Mouse (Mus musculus): Measurements from ENCODE around the gene Schip1.
"Not testable (repeated sequence)": the region's sequence is repeated elsewhere in the genome, so short reads cannot be mapped to it uniquely, and the experiment has no call there.

Gene Schip1

GRCm38 (mm10) chr3:68064731-68065130 lies at the start of gene Schip1:
TSS of gene Schip1 (plus strand) at chr3:68064802.
- DNase-seq (ENCODE audit: extremely low read depth, low read depth, low spot score): no peak

GRCm38 (mm10) chr3:68015786-68016185 lies 48.8 kb upstream of the Schip1 start:
- no peak for DNase-seq (ENCODE audit: extremely low read depth, low read depth, low spot score)

- DNase-seq (ENCODE audit: extremely low read depth, low read depth, low spot score): no peak
These were observed 45.2 kb upstream of the Schip1 start for GRCm38 (mm10) chr3:68019401-68019800.

DNA sequence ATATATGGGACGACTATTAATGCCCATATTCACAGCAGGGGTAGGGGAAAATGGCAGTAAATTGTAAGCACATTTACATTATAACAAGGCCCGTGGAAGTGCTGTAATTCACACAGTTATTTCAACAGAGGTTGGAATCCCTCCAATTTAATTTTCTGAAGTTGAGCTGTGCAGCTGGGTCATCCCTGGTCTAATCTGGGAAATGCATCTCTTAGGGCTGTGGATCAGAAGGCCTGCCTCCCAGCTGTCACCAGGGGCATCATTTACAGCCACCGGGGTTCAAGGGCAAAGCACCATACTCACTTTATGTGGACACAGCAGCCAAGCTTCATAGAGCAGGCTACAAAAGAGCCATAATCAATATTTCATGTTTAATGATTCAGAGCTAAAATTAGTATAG lies 28.5 kb upstream of the Schip1 start:
- DNase-seq (ENCODE audit: extremely low read depth, low read depth, low spot score): no peak

DNA sequence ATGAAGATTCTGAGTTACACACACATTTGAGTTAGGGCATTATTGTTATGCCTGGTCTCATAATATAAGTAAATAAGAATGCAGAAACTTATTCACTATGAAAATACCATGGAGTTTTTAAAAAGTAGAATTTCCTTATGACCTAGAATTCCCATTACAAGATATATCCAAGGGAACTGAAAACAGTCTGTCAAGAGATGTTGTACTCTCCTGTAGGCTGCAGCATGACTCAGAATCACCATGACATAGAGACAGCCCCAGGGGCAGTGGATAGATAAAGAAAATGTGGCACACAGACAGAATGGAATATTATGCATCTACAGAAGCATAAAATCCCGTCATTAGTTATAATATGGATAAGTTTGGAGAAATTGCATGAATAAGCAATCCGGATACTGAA lies 21.7 kb upstream of the Schip1 start:
- DNase-seq (ENCODE audit: extremely low read depth, low read depth, low spot score): no peak

GRCm38 (mm10) chr3:68045475-68046416 lies 18.9 kb upstream of the Schip1 start:
- no peak for DNase-seq (ENCODE audit: extremely low read depth, low read depth, low spot score)

GRCm38 (mm10) chr3:68053538-68053937 lies 11.1 kb upstream of the Schip1 start:
- no peak for DNase-seq (ENCODE audit: extremely low read depth, low read depth, low spot score)

- DNase-seq (ENCODE audit: extremely low read depth, low read depth, low spot score): no peak
These were observed 9.5 kb upstream of the Schip1 start for GRCm38 (mm10) chr3:68055071-68055470.

DNA sequence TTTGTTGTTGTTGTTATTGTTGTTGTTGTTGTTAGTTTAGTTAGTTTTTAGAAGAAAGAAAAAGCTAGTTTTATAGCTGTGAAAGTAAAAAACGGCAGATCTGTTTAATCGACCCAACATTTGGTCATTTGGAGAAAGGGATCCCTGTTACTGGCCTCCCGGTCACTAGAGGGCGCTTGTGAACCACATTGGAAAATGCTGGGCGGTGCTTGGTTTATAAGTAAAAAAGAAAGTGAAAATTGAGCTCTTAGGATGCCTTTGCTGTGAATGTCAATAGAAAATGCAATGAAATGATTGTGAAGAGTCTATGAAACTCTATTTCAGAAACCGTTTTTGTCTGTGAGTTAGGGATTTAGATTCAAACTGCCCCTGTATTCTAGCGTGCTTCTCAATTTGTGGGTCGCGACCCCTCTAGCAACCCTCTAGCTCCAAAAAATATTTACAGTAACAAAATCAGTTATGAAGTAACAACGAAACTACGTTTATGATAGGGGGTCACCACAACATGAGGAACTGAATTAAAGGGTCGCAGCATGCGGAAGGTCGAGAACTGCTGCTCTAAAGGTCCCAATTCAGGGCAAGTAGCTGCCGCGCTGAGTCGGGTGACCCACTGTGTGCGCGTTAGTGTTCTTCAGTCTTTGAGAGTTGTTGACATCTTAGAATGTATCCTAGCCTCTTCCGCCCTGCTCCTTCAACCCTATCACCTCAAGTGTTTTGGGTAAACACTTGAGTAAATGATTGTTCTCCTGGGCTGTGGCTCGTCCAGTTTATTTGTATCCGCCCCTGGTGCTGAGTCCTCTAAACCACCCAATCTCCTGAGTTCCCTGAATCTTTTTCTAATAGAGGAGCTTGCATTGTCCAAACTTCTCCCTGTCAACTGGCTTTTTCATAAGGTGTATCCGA lies 8.0 kb upstream of the Schip1 start:
- DNase-seq (ENCODE audit: extremely low read depth, low read depth, low spot score): no peak

GRCm38 (mm10) chr3:68059162-68059800 lies 5.3 kb upstream of the Schip1 start:
- DNase-seq (ENCODE audit: extremely low read depth, low read depth, low spot score): no peak

GRCm38 (mm10) chr3:68071395-68072386 lies 7.1 kb downstream of the Schip1 start:
- no peak for DNase-seq (ENCODE audit: extremely low read depth, low read depth, low spot score)

GRCm38 (mm10) chr3:68077406-68077805 lies 12.8 kb downstream of the Schip1 start:
- DNase-seq (ENCODE audit: extremely low read depth, low read depth, low spot score): no peak

GRCm38 (mm10) chr3:68085024-68085423 lies 20.4 kb downstream of the Schip1 start:
- no peak for DNase-seq (ENCODE audit: extremely low read depth, low read depth, low spot score)

DNA sequence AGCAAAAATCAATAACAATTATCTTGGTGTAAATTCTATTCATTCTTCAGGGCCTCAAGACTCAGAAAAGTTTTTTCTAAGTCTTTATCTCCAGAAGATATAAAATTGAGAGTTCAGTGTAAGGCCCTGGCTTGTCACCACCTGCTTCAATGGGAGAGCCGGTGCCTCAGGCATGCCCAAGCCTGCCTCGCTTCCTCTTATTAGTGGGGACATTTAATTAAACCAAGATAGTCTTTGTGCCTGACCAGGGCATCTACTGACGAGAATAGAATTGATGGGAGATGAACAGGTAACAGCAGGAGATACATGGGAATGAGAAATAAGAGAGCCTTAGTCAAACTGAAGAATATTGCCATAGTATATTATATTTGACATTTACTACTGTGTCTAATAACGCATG lies 27.5 kb downstream of the Schip1 start:
- no peak for DNase-seq (ENCODE audit: extremely low read depth, low read depth, low spot score)

DNA sequence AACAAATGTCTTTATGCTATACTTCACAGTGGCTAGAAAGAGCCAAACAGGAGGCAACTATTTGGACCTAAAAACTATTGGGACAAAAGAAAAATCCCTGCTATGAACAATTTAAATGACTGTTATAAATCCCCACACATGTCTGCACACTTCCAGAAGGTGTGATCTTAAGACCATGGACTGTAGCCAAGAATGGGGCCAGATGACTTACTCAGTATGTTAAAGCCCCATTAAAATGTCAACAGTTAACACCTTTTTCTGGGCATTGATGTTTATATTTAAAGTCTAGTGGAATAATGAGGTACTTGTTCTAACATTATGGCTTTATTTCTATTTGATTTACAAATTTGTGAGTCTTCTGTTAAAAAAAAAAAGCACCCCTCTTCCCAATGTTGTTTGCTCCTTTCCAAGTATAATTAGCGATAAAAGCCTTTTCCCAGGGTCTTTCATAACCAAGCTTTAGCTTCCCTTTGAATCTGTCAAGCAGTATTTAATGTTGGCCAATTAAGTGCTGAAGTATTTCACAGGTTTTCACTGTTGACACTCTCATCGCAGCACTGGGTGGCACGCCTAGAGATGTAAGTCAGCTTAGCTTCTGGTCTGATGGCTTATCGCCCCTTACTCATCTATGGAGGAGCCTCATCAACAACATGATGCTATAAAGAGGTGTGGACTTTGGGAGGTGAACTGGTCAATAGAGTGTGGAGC lies 32.3 kb downstream of the Schip1 start:
- DNase-seq (ENCODE audit: extremely low read depth, low read depth, low spot score): no peak

DNA sequence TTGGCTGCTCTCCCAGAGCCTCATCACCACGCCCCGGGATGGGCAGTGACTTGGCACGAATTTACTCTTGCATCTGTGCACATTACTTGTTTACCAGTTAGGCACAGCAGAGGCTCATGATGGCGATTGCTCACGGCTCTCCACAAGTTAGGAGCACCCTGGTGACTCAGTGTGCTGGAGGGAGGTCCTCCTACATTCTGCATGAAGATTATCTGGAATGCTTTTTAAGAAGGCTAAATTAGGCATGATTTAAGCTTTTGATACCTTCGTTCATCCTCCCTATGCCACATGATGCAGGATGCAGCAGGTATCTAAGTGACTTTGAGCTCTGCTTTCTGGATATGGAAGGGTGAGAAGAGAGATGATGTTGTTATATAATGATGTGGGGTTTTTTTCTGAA lies 35.0 kb downstream of the Schip1 start:
- DNase-seq (ENCODE audit: extremely low read depth, low read depth, low spot score): not testable (repeated sequence)

- DNase-seq (ENCODE audit: extremely low read depth, low read depth, low spot score): no peak
These were observed 36.7 kb downstream of the Schip1 start for GRCm38 (mm10) chr3:68101343-68101742.

- DNase-seq (ENCODE audit: extremely low read depth, low read depth, low spot score): no peak
These were observed 40.6 kb downstream of the Schip1 start for GRCm38 (mm10) chr3:68105081-68105685.

- no peak for DNase-seq (ENCODE audit: extremely low read depth, low read depth, low spot score)
These were observed 56.7 kb downstream of the Schip1 start for GRCm38 (mm10) chr3:68121338-68121737.
